Mouse (Mus musculus) left cerebral cortex, adult 2 months (tissue): Measurements from ENCODE around the gene Cbfa2t3. TPM values are rescaled to one million over a fixed set of nuclear protein-coding genes. Genes with fewer than 3 reads are reported as not detected.

ENCODE experiments used
- DNase-seq, 2 experiments: peaks; one replicate each; pipeline ENCODE4 v3.0.0; 2021 to 2022; ENCODE audit warnings: low spot score in 2 of 2, mixed read lengths in 1 of 2; ENCODE audit errors: extremely low spot score in 1 of 2
- H3K27ac ChIP-seq: fragments of 200-600 bp; 2 replicates; pipeline ENCODE4 v1.8.1; 2022
- H3K4me3 ChIP-seq: fragments of 200-600 bp; 2 replicates; pipeline ENCODE4 v1.8.1; 2022
- CTCF ChIP-seq: fragments of 200-600 bp; IDR thresholded peaks from 2 replicates; pipeline ENCODE4 v1.8.1; 2022; ENCODE audit warnings: antibody characterized with exemption, mild to moderate bottlenecking, moderate library complexity
- intact Hi-C: fragments of 180-260 bp; cut with DNase I; formaldehyde crosslinking; loops from one replicate; pipeline ENCODE4 v1.15.1; 2025
- total RNA-seq, 2 experiments: library from RNA; stranded (reverse); gene quantifications; 2 replicates each; pipeline ENCODE4 v1.2.3; 2021

Cbfa2t3 gene
- total RNA-seq, 2 experiments from 2014 or later: 32.8 to 48.8 TPM

DNA sequence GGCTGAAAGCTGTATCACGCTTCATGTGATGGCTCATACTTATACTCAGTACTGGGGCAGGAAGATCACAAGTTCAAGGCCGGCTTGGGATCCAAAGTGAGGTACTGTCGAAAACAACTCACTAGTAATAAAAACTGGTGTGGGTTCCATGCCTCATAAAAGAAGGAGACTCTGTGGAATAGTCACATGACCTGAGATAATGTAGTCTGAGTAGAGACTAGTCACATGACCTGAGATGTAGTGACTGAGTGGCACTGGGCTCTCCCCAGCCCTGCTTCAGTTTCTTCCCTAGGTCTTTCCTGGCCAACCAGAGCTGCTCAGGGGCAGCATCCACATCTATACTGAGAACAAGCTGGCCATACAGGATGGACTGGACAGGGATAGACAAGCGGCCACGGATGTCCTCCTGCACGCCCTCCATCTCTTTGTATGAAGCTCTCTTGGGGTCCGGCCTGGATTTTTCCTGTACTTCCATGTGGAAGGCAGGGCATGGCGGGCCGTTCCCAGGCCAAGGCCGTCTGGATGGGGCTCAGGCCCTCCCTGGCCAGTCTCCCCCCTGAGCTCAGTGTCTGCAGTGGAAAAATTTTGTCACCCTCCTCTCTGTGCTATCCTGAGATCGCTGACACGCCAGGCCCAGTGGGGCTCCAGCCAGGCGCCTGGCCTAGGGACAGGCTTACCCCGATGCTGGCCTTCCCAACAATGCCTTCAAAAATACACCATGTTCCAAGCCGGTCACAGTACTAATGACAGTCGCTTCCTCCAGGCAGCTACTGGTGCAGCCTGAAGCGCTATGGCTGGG, 74.9 kb downstream of the Cbfa2t3 start:
- DNase-seq: no peak
- no peak overlapping the region for H3K4me3 ChIP-seq
- TF ChIP-seq CTCF: no peak
- H3K27ac ChIP-seq: no peak overlapping the region
- intact Hi-C loops: loop anchor here (10.0 kb wide), 1 partner anchor 571 kb away; no protein-coding TSS in a partner anchor

DNA sequence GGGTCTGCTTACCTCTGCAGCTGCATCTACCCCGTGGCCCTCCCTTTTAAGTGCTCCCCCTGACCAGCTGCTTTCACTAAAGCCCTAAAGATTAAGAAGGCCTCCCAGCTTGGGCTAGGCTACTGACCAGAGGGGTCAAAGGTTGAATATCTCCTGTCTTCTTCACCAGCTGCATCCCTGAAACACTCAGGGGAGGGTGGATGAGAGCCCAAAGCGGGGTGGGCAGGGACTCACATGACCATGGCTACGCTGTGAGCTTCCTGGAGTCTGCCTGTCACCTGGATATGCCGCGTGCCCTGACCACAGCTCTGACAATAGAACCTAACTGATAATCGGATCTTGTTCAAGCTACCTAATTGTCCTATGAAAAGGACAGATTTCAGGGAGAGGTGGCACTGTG, 76.2 kb downstream of the Cbfa2t3 start, which contains the start of gene Pabpn1l:
Gene Pabpn1l (minus strand): TSS at position 13 of the 400 bp plus-strand sequence.
- H3K4me3 ChIP-seq: no peak within 1 kb of the TSS
- TF ChIP-seq CTCF: no peak
- no peak within 1 kb of the TSS for H3K27ac ChIP-seq
- no peak for DNase-seq
- intact Hi-C loops: loop anchor here (10.0 kb wide), 1 partner anchor 572 kb away; no protein-coding TSS in a partner anchor

DNA sequence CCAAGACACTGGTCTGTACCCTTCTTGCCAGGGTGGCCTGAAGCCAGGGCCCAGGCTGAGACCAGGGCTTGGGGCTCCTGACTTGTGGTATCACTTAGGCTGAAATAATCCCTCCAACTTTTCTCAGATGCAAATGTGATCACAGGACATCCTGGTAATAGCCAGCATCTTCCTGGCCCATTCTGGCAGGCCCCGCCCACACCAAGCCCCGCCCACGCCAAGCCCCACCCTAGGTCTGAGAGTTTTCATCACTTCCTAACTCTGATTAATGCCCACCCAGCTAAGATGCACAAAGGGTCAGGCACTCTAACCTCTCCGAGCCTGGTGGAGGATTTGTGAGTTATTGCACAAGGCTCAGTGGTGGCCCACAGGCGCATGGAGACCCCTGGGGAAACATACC, 78.5 kb downstream of the Cbfa2t3 start:
- Histone ChIP-seq H3K27ac (no peak overlapping the region), H3K4me3 (no peak overlapping the region)
- TF ChIP-seq CTCF: no peak
- intact Hi-C loops: loop anchor here (10.0 kb wide), 1 partner anchor 574 kb away; no protein-coding TSS in a partner anchor
- no peak for DNase-seq

DNA sequence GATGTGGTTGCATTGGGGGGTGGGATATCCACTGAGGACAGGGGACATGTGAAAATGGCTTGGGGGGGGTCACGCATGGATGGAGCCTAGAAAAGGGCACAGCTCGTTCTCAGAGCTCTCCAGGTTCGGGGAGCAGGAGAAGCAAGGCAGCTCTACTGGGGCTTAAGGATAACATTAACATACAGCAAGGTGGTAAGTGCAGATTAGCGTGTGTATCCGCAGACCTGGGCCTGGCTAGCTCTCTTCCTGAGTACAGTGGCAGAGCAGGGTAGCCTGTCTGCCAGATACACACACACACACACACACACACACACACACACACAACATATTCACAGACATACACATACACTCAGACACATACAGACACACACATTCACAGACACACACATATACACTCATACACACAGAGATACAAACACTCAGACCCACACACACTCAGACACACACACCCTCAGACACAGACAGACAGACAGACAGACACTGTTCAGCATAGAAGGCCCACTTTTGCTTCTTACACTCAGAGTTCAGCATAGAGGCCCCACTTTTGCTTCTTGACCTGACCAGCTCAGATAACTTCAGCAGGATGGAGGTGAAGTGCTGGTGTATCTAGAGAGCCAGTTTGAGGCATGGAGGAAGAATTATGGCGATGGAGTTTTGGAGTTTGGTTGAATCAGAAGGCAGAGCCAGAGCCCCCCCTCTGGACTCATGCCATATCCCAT, 80.1 kb downstream of the Cbfa2t3 start:
- no peak for TF ChIP-seq CTCF
- no peak for DNase-seq
- no peak overlapping the region for H3K27ac ChIP-seq
- intact Hi-C loops: loop anchor here (1.0 kb wide), 1 partner anchor 211 kb away; no protein-coding TSS in a partner anchor
- no peak overlapping the region for H3K4me3 ChIP-seq

DNA sequence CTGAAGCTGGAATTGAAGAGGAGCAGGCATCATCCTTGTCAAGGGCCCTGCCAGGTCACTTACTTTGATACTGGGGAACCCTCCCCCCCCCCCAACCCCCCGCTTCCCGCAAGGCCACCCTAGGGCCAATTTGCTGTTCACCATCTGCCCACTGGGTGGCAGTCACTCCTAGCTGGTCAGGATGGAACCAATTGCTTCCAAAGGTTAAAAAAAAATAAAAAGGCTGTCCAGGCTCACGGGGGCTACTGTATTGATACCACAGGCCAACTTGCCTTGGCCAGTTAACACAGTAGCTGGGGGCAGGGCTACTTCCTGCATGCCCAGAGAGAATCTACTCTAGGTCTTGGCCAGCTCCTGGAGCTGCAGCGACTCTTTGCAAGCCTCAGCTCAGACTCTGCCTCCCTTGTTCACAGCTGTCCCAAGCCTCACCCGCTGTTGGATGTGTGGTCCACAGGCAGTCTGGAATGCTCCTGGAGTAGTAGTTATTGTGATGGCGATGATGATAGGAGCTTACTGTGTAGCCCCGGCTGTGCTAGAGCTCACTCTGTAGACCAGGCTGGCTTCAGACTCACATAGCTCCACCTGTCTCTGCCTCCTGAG, 80.9 kb downstream of the Cbfa2t3 start:
- intact Hi-C loops: loop anchor here (1.0 kb wide), 1 partner anchor 212 kb away; no protein-coding TSS in a partner anchor
- peak; percentile 61 for TF ChIP-seq CTCF
- DNase-seq: peak; percentile 67 to 76
- H3K4me3 ChIP-seq: no peak overlapping the region
- no peak overlapping the region for H3K27ac ChIP-seq

DNA sequence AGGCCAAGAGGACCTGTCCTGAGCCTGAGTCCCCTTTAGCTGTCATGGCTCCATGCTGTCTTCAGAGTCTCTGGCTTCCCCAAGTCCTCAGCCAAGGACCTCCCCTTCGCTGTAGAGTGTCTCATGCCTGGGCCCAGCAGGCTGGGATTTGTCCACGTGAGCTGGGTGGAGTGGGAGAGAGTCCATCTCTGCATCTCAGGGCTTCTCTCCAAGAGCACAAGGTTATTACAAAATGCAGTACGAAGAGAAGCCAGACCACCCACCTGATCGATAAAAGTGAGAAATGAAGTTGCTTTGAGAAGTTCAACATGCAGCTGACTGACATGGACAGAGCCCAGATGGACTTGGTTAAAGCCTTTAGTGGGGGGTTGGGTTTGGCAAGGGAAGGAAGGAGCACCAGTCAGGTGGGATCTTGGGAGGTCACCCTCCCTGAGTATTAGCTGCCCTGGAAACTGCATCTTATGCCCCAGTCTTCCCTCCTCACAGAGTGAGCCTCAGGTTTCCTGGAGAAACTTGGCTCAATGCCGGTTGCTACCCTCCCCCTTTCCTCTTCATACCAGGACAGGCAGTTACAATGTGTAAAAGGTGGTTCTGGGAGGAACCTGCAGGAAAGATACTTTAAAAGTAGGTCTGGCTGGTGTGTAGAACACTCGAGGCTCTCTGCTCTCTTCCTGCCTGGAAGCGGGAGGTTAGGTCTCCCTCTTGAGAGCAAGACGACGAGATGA, 82.6 kb downstream of the Cbfa2t3 start:
- no peak for TF ChIP-seq CTCF
- Histone ChIP-seq H3K4me3 (no peak overlapping the region), H3K27ac (no peak overlapping the region)
- no peak for DNase-seq
- intact Hi-C loops: no loop called here

DNA sequence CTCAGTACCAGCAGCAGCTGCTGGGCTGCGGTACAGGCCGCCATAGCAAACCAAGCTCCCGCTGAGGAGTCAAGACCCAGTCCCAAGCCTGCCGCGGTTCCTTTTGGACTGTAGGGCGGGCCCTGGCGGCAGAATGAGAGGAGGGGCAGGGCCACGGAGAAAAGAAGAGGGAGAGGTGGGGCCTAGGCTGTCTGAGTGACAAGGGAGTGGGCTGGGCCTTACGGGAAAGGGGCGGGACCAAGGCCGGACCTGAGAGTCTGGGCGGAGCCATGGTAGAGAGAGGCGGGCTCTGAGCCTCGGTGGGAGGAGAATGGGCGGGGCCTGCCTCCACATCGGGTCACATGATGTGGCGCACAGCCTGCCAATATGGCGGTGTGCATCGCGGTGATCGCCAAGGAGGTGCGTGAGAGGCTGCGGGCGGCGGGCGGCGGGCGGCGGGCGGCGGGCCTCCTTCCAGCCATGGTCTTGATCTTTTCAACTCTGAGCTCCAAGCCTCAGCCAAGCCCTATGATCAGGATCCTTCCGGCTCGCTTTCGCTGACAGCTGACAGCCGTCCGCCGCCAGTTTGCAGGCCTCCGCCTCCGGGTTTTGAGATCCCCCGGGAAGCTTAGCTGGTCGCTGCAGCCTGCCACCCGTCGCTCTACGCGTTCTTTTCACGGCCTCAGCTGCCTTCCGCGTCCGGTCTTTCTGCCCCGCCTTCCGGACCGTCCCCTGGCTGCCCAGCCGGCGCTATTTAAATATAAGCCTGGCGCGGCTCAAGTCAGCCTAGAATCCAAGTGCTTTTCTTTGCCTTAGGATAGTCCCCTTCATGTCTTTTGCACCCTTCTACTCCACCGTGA, 87.4 kb downstream of the Cbfa2t3 start, which contains the start of the genes Galns and Trappc2l:
Gene Galns (minus strand): TSS at position 169 of the 839 bp plus-strand sequence.
Gene Trappc2l (plus strand): TSS at position 346 of the 839 bp plus-strand sequence.
- intact Hi-C loops: loop anchor here (2.0 to 5.0 kb wide), 3 partner anchors 35 to 111 kb away; partner anchors contain the start of genes Aprt and Cdt1
- H3K4me3 ChIP-seq: peak within 1 kb of the TSS; percentile 72
- TF ChIP-seq CTCF: peak; percentile 49
- peak; percentile 91 to 92 for DNase-seq
- peak within 1 kb of the TSS; percentile 92 for H3K27ac ChIP-seq

DNA sequence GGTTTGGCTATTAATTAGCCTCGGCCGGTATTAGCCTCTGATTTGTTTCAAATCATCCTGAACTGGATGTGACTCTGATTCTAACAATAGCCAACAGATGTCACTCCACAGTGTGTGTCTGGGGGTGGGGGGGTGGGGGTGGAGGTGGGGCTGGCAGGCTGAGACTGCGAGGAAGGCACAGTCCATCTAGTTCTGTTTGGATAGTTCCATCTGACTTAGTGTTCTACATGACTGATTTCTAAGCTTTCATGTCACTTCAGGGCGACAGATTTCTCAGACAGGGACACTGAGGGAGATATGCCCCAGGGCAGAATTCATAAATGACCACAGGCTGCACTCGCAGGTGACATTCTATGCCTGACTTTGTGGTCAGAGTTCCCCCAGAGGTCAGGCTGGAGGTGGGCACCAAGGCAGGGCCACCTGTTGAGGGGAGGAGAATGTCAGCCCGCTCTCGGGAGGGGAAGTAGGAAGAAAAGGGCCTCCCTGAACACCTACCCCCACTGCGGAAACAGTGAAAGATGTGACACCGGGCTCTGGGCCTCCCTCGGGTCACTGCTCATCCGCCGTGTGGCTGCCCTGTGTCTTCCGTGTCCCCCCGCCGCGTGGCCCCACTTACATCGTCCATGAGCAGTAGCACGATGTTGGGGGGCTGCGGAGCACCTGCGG, 88.2 kb downstream of the Cbfa2t3 start:
- no peak for DNase-seq
- intact Hi-C loops: loop anchor here (2.0 to 5.0 kb wide), 3 partner anchors 34 to 110 kb away; partner anchors contain the start of genes Aprt and Cdt1
- Histone ChIP-seq H3K4me3 (peak overlapping the region; percentile 72), H3K27ac (peak overlapping the region; percentile 82)
- no peak for TF ChIP-seq CTCF

DNA sequence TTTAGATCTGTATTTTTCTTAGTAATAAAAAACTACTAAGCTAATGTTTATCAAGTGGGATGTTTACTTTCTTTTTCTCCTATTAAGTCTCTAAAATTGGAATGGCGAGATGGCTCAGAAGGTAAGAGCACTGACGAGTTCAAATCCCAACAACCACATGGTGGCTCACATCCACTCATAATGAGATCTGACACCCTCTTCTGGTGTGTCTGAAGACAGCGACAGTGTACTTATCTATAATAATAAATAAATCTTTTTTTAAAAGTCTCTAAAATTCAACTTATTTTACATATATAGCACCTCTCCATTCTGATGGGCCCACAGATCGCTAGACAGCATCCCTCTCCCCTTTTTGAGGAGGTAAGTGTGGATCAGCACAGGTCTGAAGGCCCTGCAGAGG, 88.7 kb downstream of the Cbfa2t3 start:
- no peak overlapping the region for H3K27ac ChIP-seq
- no peak; the same call in 1 of the 2 replicates for TF ChIP-seq CTCF
- intact Hi-C loops: loop anchor here (2.0 to 5.0 kb wide), 3 partner anchors 33 to 109 kb away; partner anchors contain the start of genes Aprt and Cdt1
- no peak overlapping the region for H3K4me3 ChIP-seq
- DNase-seq: no peak
